14 mouse cellular contexts compared by ENCODE assay signal in the genomic region with DNA sequence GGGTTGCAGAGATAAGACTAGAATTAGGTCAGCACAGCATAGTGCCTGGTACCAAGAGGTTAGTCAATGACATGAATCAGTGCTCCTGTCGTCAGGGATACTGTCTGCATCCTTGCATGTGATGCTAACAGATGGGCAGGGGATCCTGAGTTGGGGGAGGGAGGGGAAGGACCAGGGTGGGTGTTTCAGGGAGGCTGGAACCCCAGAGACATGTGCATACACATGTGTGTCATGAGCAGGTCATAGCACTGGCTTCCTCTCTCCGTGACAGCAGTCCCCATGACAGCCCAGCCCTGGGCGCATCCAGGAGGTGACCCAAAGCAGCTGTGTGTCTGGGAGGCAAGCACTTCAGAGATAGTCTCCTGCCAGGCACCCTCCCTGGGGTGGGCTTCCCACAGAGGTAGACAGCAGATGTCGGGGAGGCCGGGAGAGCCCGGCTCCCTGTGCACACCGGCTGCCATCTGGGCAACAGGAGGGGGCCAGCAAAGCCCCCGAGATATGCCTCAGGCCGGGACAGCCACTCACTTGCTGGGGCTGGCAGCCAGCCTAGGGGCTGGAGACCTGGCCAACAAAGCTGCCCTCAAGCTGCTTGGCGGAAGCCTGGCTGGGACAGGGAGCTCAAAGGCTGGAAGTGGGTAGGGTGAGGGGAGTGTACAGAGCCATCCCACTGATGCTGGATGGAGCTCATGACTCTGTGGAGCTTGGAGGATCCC.
A peak's percentile ranks its signal among the peaks of the same experiment; 100 is the strongest.
DNase-seq lines count a peak whose midpoint lies in the region; ATAC-seq and TF ChIP-seq lines count a peak whose summit lies in the region.
"Had no signal": no experiment of that assay in that cellular context is flagged by ENCODE, and none has a peak within 500 bp of the region (broad histone marks: within the 10 kb centered on the region; RNA-seq: fewer than 3 reads in every experiment).

No protein-coding gene starts in this region.

- no peak overlapping the region for H3K4me3 ChIP-seq in neural tube, embryonic 11.5 days (ENCODE audit: low read depth, low read length)
- H3K4me3 ChIP-seq in embryonic facial prominence, embryonic 10.5 days: no peak overlapping the region
- H3K4me3 ChIP-seq in limb, embryonic 12.5 days (replicated peaks): no peak overlapping the region
- no peak overlapping the region for H3K4me3 ChIP-seq in liver, embryonic 11.5 days (ENCODE audit: low read depth, low read length)
- no peak overlapping the region for H3K4me3 ChIP-seq in heart, adult 2 months
- H3K4me3 ChIP-seq: liver, embryonic 13.5 days had no signal

- no peaks in the 10 kb centered on the region; the same call in none of the 2 replicates for H3K36me3 ChIP-seq in neural tube, embryonic 11.5 days (ENCODE audit: control insufficient read depth, insufficient read depth, low read length)
- peaks cover 51% of the 10 kb centered on the region for H3K36me3 ChIP-seq in embryonic facial prominence, embryonic 10.5 days (replicated peaks)
- peaks cover 48% of the 10 kb centered on the region for H3K36me3 ChIP-seq in limb, embryonic 12.5 days
- H3K36me3 ChIP-seq in liver, embryonic 11.5 days (ENCODE audit: control insufficient read depth, insufficient read depth, low read length): no peaks in the 10 kb centered on the region
- H3K36me3 ChIP-seq in heart, adult 2 months (ENCODE audit: control insufficient read depth, insufficient read depth, low read length): no peaks in the 10 kb centered on the region
- H3K36me3 ChIP-seq: liver, embryonic 13.5 days had no signal

- WGBS in neural tube, embryonic 11.5 days: 52% methylated on average over 10 of the region's 10 CpGs
- WGBS in embryonic facial prominence, embryonic 10.5 days: 79% methylated on average over 10 of the region's 10 CpGs
- WGBS in limb, embryonic 12.5 days: 66% methylated on average over 10 of the region's 10 CpGs
- WGBS in liver, embryonic 11.5 days: 66% methylated on average over 10 of the region's 10 CpGs
- WGBS in heart, adult 2 months: 56% methylated on average over 10 of the region's 10 CpGs

- intact Hi-C loops in heart, adult 2 months (cut with DNase I): no loop called here

- no peak for ATAC-seq in neural tube, embryonic 11.5 days (ENCODE audit: insufficient read depth, low FRiP score, low TSS enrichment)
- no peak for ATAC-seq in limb, embryonic 12.5 days (ENCODE audit: insufficient number of reproducible peaks, insufficient read depth, low FRiP score, low TSS enrichment, low read depth)
- no peak for ATAC-seq in liver, embryonic 11.5 days (replicated peaks; ENCODE audit: low FRiP score)
- ATAC-seq: inflammation-experienced regulatory T-cells, adult 6 months had no signal

- no peaks in the 10 kb centered on the region for H3K27me3 ChIP-seq in neural tube, embryonic 11.5 days (ENCODE audit: control insufficient read depth, insufficient read depth, low read length)
- H3K27me3 ChIP-seq in embryonic facial prominence, embryonic 10.5 days (replicated peaks; ENCODE audit: low read depth, poor library complexity, severe bottlenecking): no peaks in the 10 kb centered on the region
- H3K27me3 ChIP-seq in limb, embryonic 12.5 days: no peaks in the 10 kb centered on the region
- H3K27me3 ChIP-seq in liver, embryonic 11.5 days (replicated peaks; ENCODE audit: control insufficient read depth, insufficient read depth, low read length): no peaks in the 10 kb centered on the region
- no peaks in the 10 kb centered on the region for H3K27me3 ChIP-seq in heart, adult 2 months (ENCODE audit: control insufficient read depth, insufficient read depth, low read length)
- H3K27me3 ChIP-seq: CH12.LX; liver, embryonic 13.5 days had no signal

- TF ChIP-seq CTCF in heart, adult 2 months (IDR thresholded peaks at IDR 0.05): no peak

- H3K27ac ChIP-seq in neural tube, embryonic 11.5 days (ENCODE audit: low read depth, low read length): 0 out of 2 replicates have a peak overlapping the region, but pooled peaks have one; percentile 44
- H3K27ac ChIP-seq in embryonic facial prominence, embryonic 10.5 days (replicated peaks): peak overlapping the region; percentile 49; the same call in 1 of the 2 replicates
- H3K27ac ChIP-seq in limb, embryonic 12.5 days: peak overlapping the region; percentile 35; the same call in 1 of the 2 replicates
- no peak overlapping the region for H3K27ac ChIP-seq in liver, embryonic 11.5 days (ENCODE audit: low read depth, low read length)
- H3K27ac ChIP-seq in heart, adult 2 months: no peak overlapping the region
- H3K27ac ChIP-seq: liver, embryonic 13.5 days had no signal

- TF ChIP-seq POLR2A in heart, adult 2 months (IDR thresholded peaks at IDR 0.05; ENCODE audit: insufficient read depth, low read depth, low read length): no peak

- H3K4me1 ChIP-seq in neural tube, embryonic 11.5 days (ENCODE audit: control insufficient read depth, insufficient read depth, low read length): peaks cover 63% of the 10 kb centered on the region
- H3K4me1 ChIP-seq in embryonic facial prominence, embryonic 10.5 days: peaks cover 73% of the 10 kb centered on the region
- H3K4me1 ChIP-seq in limb, embryonic 12.5 days (replicated peaks): peaks cover 45% of the 10 kb centered on the region
- H3K4me1 ChIP-seq in liver, embryonic 11.5 days (replicated peaks; ENCODE audit: control insufficient read depth, insufficient read depth, low read length): peaks cover 6% of the 10 kb centered on the region
- no peaks in the 10 kb centered on the region; the same call in 1 of the 2 replicates for H3K4me1 ChIP-seq in heart, adult 2 months (ENCODE audit: control insufficient read depth, insufficient read depth, low read length)

- no peak for TF ChIP-seq EP300 in heart, adult 2 months (IDR thresholded peaks at IDR 0.05; ENCODE audit: insufficient read depth, low read depth, low read length)

- no peak for DNase-seq in neural tube, embryonic 11.5 days (ENCODE audit: low spot score)
- no peak for DNase-seq in neural tube, embryonic 10.5 days (ENCODE audit: extremely low spot score, low spot score)
- no peak for DNase-seq in embryonic facial prominence, embryonic 10.5 days (ENCODE audit: low spot score)
- no peak for DNase-seq in urinary bladder, adult 18-20 months (ENCODE audit: low spot score in 2 of 2)
- DNase-seq in liver, embryonic 11.5 days (ENCODE audit: low spot score): no peak
- DNase-seq in heart, adult 2 months: no peak
- no peak for DNase-seq in adrenal gland, postnatal 14 days
- DNase-seq: heart, adult 18-20 months; layer of hippocampus, adult 9-11 months; liver, embryonic 13.5 days; thymus, adult 18-20 months had no signal

- no peaks in the 10 kb centered on the region for H3K79me2 ChIP-seq in heart, adult 2 months (replicated peaks; ENCODE audit: control insufficient read depth, insufficient read depth, low read length)

- no peaks in the 10 kb centered on the region for H3K9me3 ChIP-seq in neural tube, embryonic 11.5 days (ENCODE audit: control insufficient read depth, low read length)
- H3K9me3 ChIP-seq in embryonic facial prominence, embryonic 10.5 days: no peaks in the 10 kb centered on the region
- no peaks in the 10 kb centered on the region for H3K9me3 ChIP-seq in limb, embryonic 12.5 days
- H3K9me3 ChIP-seq in liver, embryonic 11.5 days (ENCODE audit: control insufficient read depth, low read length): no peaks in the 10 kb centered on the region
- H3K9me3 ChIP-seq: liver, embryonic 13.5 days had no signal

- no peak overlapping the region for H3K4me2 ChIP-seq in neural tube, embryonic 11.5 days (ENCODE audit: low read depth)
- H3K4me2 ChIP-seq in limb, embryonic 12.5 days: no peak overlapping the region
- no peak overlapping the region for H3K4me2 ChIP-seq in liver, embryonic 11.5 days
- H3K4me2 ChIP-seq: liver, embryonic 13.5 days had no signal

- no peak overlapping the region for H3K9ac ChIP-seq in neural tube, embryonic 11.5 days (ENCODE audit: low read length)
- H3K9ac ChIP-seq in limb, embryonic 12.5 days (replicated peaks): no peak overlapping the region
- H3K9ac ChIP-seq in liver, embryonic 11.5 days (ENCODE audit: low read depth, low read length): no peak overlapping the region
- H3K9ac ChIP-seq in heart, adult 2 months (ENCODE audit: low read depth, low read length): no peak overlapping the region
- H3K9ac ChIP-seq: liver, embryonic 13.5 days had no signal

Comparison
In these comparisons a context has a peak if more than half of its experiments do, and no peak if none do; other contexts are left out.
1. H3K27ac ChIP-seq: peak in neural tube, embryonic 11.5 days (single experiment), embryonic facial prominence, embryonic 10.5 days (single experiment) and limb, embryonic 12.5 days (single experiment); none in liver, embryonic 11.5 days (single experiment) and heart, adult 2 months (single experiment).